Mouse (Mus musculus) stomach, embryonic 16.5 days (tissue): ENCODE measurements around the gene Sorcs2. TPM values are rescaled to one million over a fixed set of nuclear protein-coding genes. Genes with fewer than 3 reads are reported as not detected.

Experiments
- ATAC-seq: fragments of 200-750 bp; cut with Nextera tagmentation; 2 replicates; pipeline ENCODE4 v1.8.0; 2017; ENCODE audit warnings: moderate number of reproducible peaks, moderate TSS enrichment; ENCODE audit not compliant: insufficient read depth, low FRiP score
- H3K27ac ChIP-seq: fragments of 300-500 bp; sonication (generic); 2 replicates; pipeline ENCODE4 v1.5.1; 2014; ENCODE audit warnings: low read length
- H3K27me3 ChIP-seq: fragments of 300-500 bp; sonication (generic); 2 replicates; pipeline ENCODE4 v1.6.1; 2014; ENCODE audit warnings: low read length, control low read depth, mixed read lengths; ENCODE audit not compliant: control insufficient read depth, insufficient read depth
- H3K36me3 ChIP-seq: fragments of 300-500 bp; sonication (generic); 2 replicates; pipeline ENCODE4 v1.6.1; 2014; ENCODE audit warnings: low read length; ENCODE audit not compliant: control insufficient read depth, insufficient read depth
- H3K4me1 ChIP-seq: fragments of 300-500 bp; sonication (generic); 2 replicates; pipeline ENCODE4 v1.6.1; 2014; ENCODE audit warnings: low read length, control low read depth, mixed read lengths; ENCODE audit not compliant: control insufficient read depth, insufficient read depth
- H3K4me2 ChIP-seq: fragments of 300-500 bp; sonication (generic); 2 replicates; pipeline ENCODE4 v1.6.1; 2014; ENCODE audit warnings: low read depth, low read length, mixed read lengths
- H3K4me3 ChIP-seq: fragments of 300-500 bp; sonication (generic); replicated peaks from 2 replicates; pipeline ENCODE4 v1.5.1; 2014; ENCODE audit warnings: mild to moderate bottlenecking, low read length
- H3K9ac ChIP-seq: fragments of 300-500 bp; sonication (generic); 2 replicates; pipeline ENCODE4 v1.6.1; 2014; ENCODE audit warnings: low read length
- H3K9me3 ChIP-seq: fragments of 300-500 bp; sonication (generic); replicated peaks from 2 replicates; pipeline ENCODE4 v1.6.1; 2016; ENCODE audit warnings: low read length, control low read depth; ENCODE audit not compliant: control insufficient read depth
- WGBS: fragments of 180-500 bp; shearing (Covaris S2); extraction: QIAGEN DNeasy Blood & Tissue Kit; methylation state at CpG from one replicate; pipeline ENCODE4 v1.1.7; 2014; 5-methylcytosine and 5-hydroxymethylcytosine counted together
- polyA plus RNA-seq: library from polyadenylated mRNA; unstranded; fragments of >200 nt; fragmentation: Nextera tagmentation; extraction: Ambion mirVana; gene quantifications from 2 replicates; pipeline ENCODE4 v1.2.1, GENCODE M21; 2015

Gene Sorcs2
- polyA plus RNA-seq, 1 experiment from 2014 or later, result 11.8 TPM

- Histone ChIP-seq H3K27ac (no peak overlapping the region), H3K4me2 (no peak overlapping the region), H3K27me3 (no peaks in the 10 kb centered on the region), H3K4me3 (no peak overlapping the region), H3K36me3 (no peaks in the 10 kb centered on the region), H3K4me1 (no peaks in the 10 kb centered on the region), H3K9me3 (no peaks in the 10 kb centered on the region), H3K9ac (no peak overlapping the region)
- 57% methylated on average over 6 of the region's 6 CpGs for WGBS
- no peak for ATAC-seq
Observed at GRCm38 (mm10) chr5:36139766-36140165, 258.2 kb downstream of the Sorcs2 start.

- Histone ChIP-seq H3K9ac (no peak overlapping the region), H3K27ac (no peak overlapping the region), H3K36me3 (no peaks in the 10 kb centered on the region), H3K4me2 (no peak overlapping the region), H3K4me3 (no peak overlapping the region), H3K9me3 (no peaks in the 10 kb centered on the region), H3K27me3 (no peaks in the 10 kb centered on the region), H3K4me1 (0 out of 2 replicates have a peak, but pooled peaks cover 5% of the 10 kb centered on the region)
- 65% methylated on average over 3 of the region's 3 CpGs for WGBS
- peak; percentile 41; the same call in 1 of the 2 replicates for ATAC-seq
Observed at GRCm38 (mm10) chr5:36135874-36136542, 261.9 kb downstream of the Sorcs2 start.

GRCm38 (mm10) chr5:36134302-36134701, 263.6 kb downstream of the Sorcs2 start:
- ATAC-seq, result no peak
- WGBS, result 72% methylated on average over 6 of the region's 6 CpGs
- Histone ChIP-seq H3K9me3 (no peaks in the 10 kb centered on the region), H3K4me3 (no peak overlapping the region), H3K36me3 (no peaks in the 10 kb centered on the region), H3K4me2 (no peak overlapping the region), H3K9ac (no peak overlapping the region), H3K27ac (no peak overlapping the region), H3K4me1 (0 out of 2 replicates have a peak, but pooled peaks cover 9% of the 10 kb centered on the region), H3K27me3 (no peaks in the 10 kb centered on the region)

GRCm38 (mm10) chr5:36133893-36134292, 264.0 kb downstream of the Sorcs2 start:
- Histone ChIP-seq H3K4me3 (no peak overlapping the region), H3K9ac (no peak overlapping the region), H3K4me1 (0 out of 2 replicates have a peak, but pooled peaks cover 13% of the 10 kb centered on the region), H3K27ac (no peak overlapping the region), H3K4me2 (no peak overlapping the region), H3K36me3 (no peaks in the 10 kb centered on the region), H3K9me3 (no peaks in the 10 kb centered on the region), H3K27me3 (no peaks in the 10 kb centered on the region)
- no peak for ATAC-seq
- 51% methylated on average over 2 of the region's 2 CpGs for WGBS

- ATAC-seq, result no peak; the same call in 1 of the 2 replicates
Observed at GRCm38 (mm10) chr5:36130393-36131011, 267.4 kb downstream of the Sorcs2 start.

GRCm38 (mm10) chr5:36129661-36130060, 268.3 kb downstream of the Sorcs2 start:
- Histone ChIP-seq H3K36me3 (no peaks in the 10 kb centered on the region), H3K27me3 (no peaks in the 10 kb centered on the region), H3K9ac (no peak overlapping the region), H3K4me1 (peaks cover 15% of the 10 kb centered on the region; the same call in 1 of the 2 replicates), H3K27ac (no peak overlapping the region), H3K4me2 (no peak overlapping the region), H3K9me3 (no peaks in the 10 kb centered on the region), H3K4me3 (no peak overlapping the region)
- WGBS, result 65% methylated on average over 2 of the region's 2 CpGs
- ATAC-seq, result no peak

More at GRCm38 (mm10) chr5:36130393-36131011, 267.4 kb downstream of the Sorcs2 start:
- Histone ChIP-seq H3K27me3 (no peaks in the 10 kb centered on the region), H3K4me2 (no peak overlapping the region), H3K27ac (no peak overlapping the region), H3K4me1 (0 out of 2 replicates have a peak, but pooled peaks cover 13% of the 10 kb centered on the region), H3K9ac (no peak overlapping the region), H3K9me3 (no peaks in the 10 kb centered on the region), H3K4me3 (no peak overlapping the region), H3K36me3 (no peaks in the 10 kb centered on the region)
- WGBS, result 41% methylated on average over 8 of the region's 8 CpGs

- Histone ChIP-seq H3K27me3 (no peaks in the 10 kb centered on the region), H3K9ac (no peak overlapping the region), H3K36me3 (no peaks in the 10 kb centered on the region), H3K4me2 (no peak overlapping the region), H3K27ac (no peak overlapping the region), H3K4me3 (no peak overlapping the region), H3K4me1 (peaks cover 13% of the 10 kb centered on the region; the same call in 1 of the 2 replicates), H3K9me3 (no peaks in the 10 kb centered on the region)
- no peak for ATAC-seq
- 61% methylated on average over 3 of the region's 3 CpGs for WGBS
Observed at GRCm38 (mm10) chr5:36128513-36128912, 269.4 kb downstream of the Sorcs2 start.

GRCm38 (mm10) chr5:36124993-36125392, 272.9 kb downstream of the Sorcs2 start:
- no peaks in the 10 kb centered on the region for H3K36me3 ChIP-seq
- H3K9me3 ChIP-seq, result no peaks in the 10 kb centered on the region
- no peak overlapping the region for H3K4me3 ChIP-seq
- ATAC-seq, result no peak
- no peaks in the 10 kb centered on the region for H3K27me3 ChIP-seq
- peak overlapping the region; percentile 20; the same call in 1 of the 2 replicates for H3K9ac ChIP-seq
- peaks cover 22% of the 10 kb centered on the region for H3K4me1 ChIP-seq
- no peak overlapping the region for H3K27ac ChIP-seq
- no peak overlapping the region for H3K4me2 ChIP-seq
- 62% methylated on average over 6 of the region's 6 CpGs for WGBS

- peak overlapping the region; percentile 39; the same call in 1 of the 2 replicates for H3K27ac ChIP-seq
- peak; percentile 35; the same call in 1 of the 2 replicates for ATAC-seq
- H3K4me2 ChIP-seq, result no peak overlapping the region
- H3K4me3 ChIP-seq, result no peak overlapping the region
- no peak overlapping the region for H3K9ac ChIP-seq
- WGBS, result 29% methylated on average over 10 of the region's 10 CpGs
- H3K4me1 ChIP-seq, result peaks cover 18% of the 10 kb centered on the region
- H3K27me3 ChIP-seq, result no peaks in the 10 kb centered on the region
- H3K9me3 ChIP-seq, result no peaks in the 10 kb centered on the region
- no peaks in the 10 kb centered on the region for H3K36me3 ChIP-seq
Observed at GRCm38 (mm10) chr5:36122987-36123386, 275.0 kb downstream of the Sorcs2 start.
